Mouse (Mus musculus): ENCODE data around the gene Sipa1l2.

The Sipa1l2 gene

GRCm38 (mm10) chr8:125391271-125391670 is 178.3 kb downstream of the Sipa1l2 start:
- DNase-seq = no peak

GRCm38 (mm10) chr8:125390506-125390895 is 179.1 kb downstream of the Sipa1l2 start:
- DNase-seq = no peak

- peak; percentile 69 for DNase-seq
Observed at GRCm38 (mm10) chr8:125389756-125390505, 179.7 kb downstream of the Sipa1l2 start.

GRCm38 (mm10) chr8:125389280-125389679 is 180.3 kb downstream of the Sipa1l2 start:
- peak; percentile 73 for DNase-seq

- peak; percentile 56 for DNase-seq
Observed at GRCm38 (mm10) chr8:125388404-125389180, 181.0 kb downstream of the Sipa1l2 start.

- DNase-seq = peak; percentile 35
Observed at GRCm38 (mm10) chr8:125385519-125386150, 184.0 kb downstream of the Sipa1l2 start.

GRCm38 (mm10) chr8:125384551-125385183 is 184.9 kb downstream of the Sipa1l2 start:
- no peak for DNase-seq

- DNase-seq = no peak
Observed at GRCm38 (mm10) chr8:125381674-125382073, 187.9 kb downstream of the Sipa1l2 start.

- no peak for DNase-seq
Observed at GRCm38 (mm10) chr8:125379939-125380338, 189.7 kb downstream of the Sipa1l2 start.

GRCm38 (mm10) chr8:125379156-125379555 is 190.5 kb downstream of the Sipa1l2 start:
- no peak for DNase-seq

- DNase-seq = no peak
Observed at GRCm38 (mm10) chr8:125377704-125378103, 191.9 kb downstream of the Sipa1l2 start.

GRCm38 (mm10) chr8:125376448-125376845 is 193.2 kb downstream of the Sipa1l2 start:
- no peak for DNase-seq

GRCm38 (mm10) chr8:125375659-125376447 is 193.8 kb downstream of the Sipa1l2 start:
- no peak for DNase-seq

- no peak for DNase-seq
Observed at GRCm38 (mm10) chr8:125372596-125372995, 197.0 kb downstream of the Sipa1l2 start.

GRCm38 (mm10) chr8:125369491-125370236 is 199.9 kb downstream of the Sipa1l2 start:
- peak; percentile 63 for DNase-seq

- peak; percentile 60 for DNase-seq
Observed at GRCm38 (mm10) chr8:125368341-125369035, 201.1 kb downstream of the Sipa1l2 start.

All from kidney, adult 11 months (tissue).